8 mouse cellular contexts compared by ENCODE assay signal in genomic region chr7:27653681-27654437, GRCm38 (mm10). TPM values are rescaled to one million over a fixed set of nuclear protein-coding genes. Genes with fewer than 3 reads are reported as not detected.
DNase-seq lines count a peak whose midpoint lies in the region; ATAC-seq and TF ChIP-seq lines count a peak whose summit lies in the region.

Gene Ttc9b (plus strand): TSS chr7:27653915.

- intact Hi-C loops in left cerebral cortex, postnatal 14 days (cut with DNase I), result loop anchor here (2.0 to 5.0 kb wide), 2 partner anchors 31 to 62 kb away; partner anchors contain the start of gene Akt2

- no peak for TF ChIP-seq POLR2A in kidney, adult 2 months (IDR thresholded peaks at IDR 0.05; ENCODE audit: low read depth, low read length)
- no peak for TF ChIP-seq POLR2A in thymus, adult 2 months (IDR thresholded peaks at IDR 0.05; ENCODE audit: control insufficient read depth, extremely low read depth, insufficient read depth, low read length, poor library complexity)

- DNase-seq in kidney, adult 2 months, result peak; percentile 18
- no peak for DNase-seq in kidney, adult 8-10 months
- DNase-seq in hindbrain, postnatal 0 days (ENCODE audit: low spot score), result peak; percentile 91
- DNase-seq in left cerebral cortex, postnatal 14 days (ENCODE audit: low spot score in 2 of 2), result peak; percentile 79 to 84
- peak; percentile 90 for DNase-seq in midbrain, postnatal 0 days (ENCODE audit: low spot score)
- DNase-seq in thymus, adult 2 months, result peak; percentile 51

- no peak within 1 kb of the TSS for H3K4me3 ChIP-seq in kidney, adult 2 months (ENCODE audit: insufficient read depth, low read depth, low read length)
- peak within 1 kb of the TSS; percentile 69 for H3K4me3 ChIP-seq in forebrain, embryonic 13.5 days
- peak within 1 kb of the TSS; percentile 55 for H3K4me3 ChIP-seq in hindbrain, postnatal 0 days (ENCODE audit: low read length)
- peak within 1 kb of the TSS; percentile 61 for H3K4me3 ChIP-seq in midbrain, postnatal 0 days (ENCODE audit: low read depth, low read length)
- H3K4me3 ChIP-seq in thymus, adult 2 months (ENCODE audit: control insufficient read depth, insufficient read depth, low read length), result no peak within 1 kb of the TSS

- H3K4me1 ChIP-seq in kidney, adult 2 months (ENCODE audit: control insufficient read depth, insufficient read depth, low read length), result no peaks in the 10 kb centered on the region
- peaks cover 32% of the 10 kb centered on the region for H3K4me1 ChIP-seq in forebrain, embryonic 13.5 days
- no peaks in the 10 kb centered on the region for H3K4me1 ChIP-seq in hindbrain, postnatal 0 days (ENCODE audit: insufficient read depth, low read length)
- 0 out of 2 replicates have a peak, but pooled peaks cover 4% of the 10 kb centered on the region for H3K4me1 ChIP-seq in midbrain, postnatal 0 days (ENCODE audit: insufficient read depth, low read length)
- no peaks in the 10 kb centered on the region for H3K4me1 ChIP-seq in thymus, adult 2 months (replicated peaks; ENCODE audit: control insufficient read depth, insufficient read depth, low read length)

- peak; percentile 42; the same call in 1 of the 2 replicates for ATAC-seq in cerebellum, adult (ENCODE audit: insufficient number of reproducible peaks, low FRiP score, low TSS enrichment)
- peak; percentile 80 for ATAC-seq in forebrain, embryonic 13.5 days
- peak; percentile 76 for ATAC-seq in hindbrain, postnatal 0 days
- ATAC-seq in midbrain, postnatal 0 days (ENCODE audit: low FRiP score), result peak; percentile 75

- H3K9me3 ChIP-seq in forebrain, embryonic 13.5 days (replicated peaks), result no peaks in the 10 kb centered on the region
- H3K9me3 ChIP-seq in hindbrain, postnatal 0 days (ENCODE audit: low read length), result no peaks in the 10 kb centered on the region
- H3K9me3 ChIP-seq in midbrain, postnatal 0 days (ENCODE audit: low read length), result no peaks in the 10 kb centered on the region

- H3K4me2 ChIP-seq in forebrain, embryonic 13.5 days, result peak within 1 kb of the TSS; percentile 87
- H3K4me2 ChIP-seq in hindbrain, postnatal 0 days (ENCODE audit: low read depth, low read length), result peak within 1 kb of the TSS; percentile 62
- peak within 1 kb of the TSS; percentile 59 for H3K4me2 ChIP-seq in midbrain, postnatal 0 days (ENCODE audit: low read depth, low read length, poor library complexity, severe bottlenecking)

- 4% methylated on average over 61 of the region's 62 CpGs for WGBS in kidney, adult 2 months
- WGBS in forebrain, embryonic 13.5 days, result under 1% methylated on average over 44 of the region's 62 CpGs
- WGBS in hindbrain, postnatal 0 days, result 2% methylated on average over 54 of the region's 62 CpGs
- WGBS in midbrain, postnatal 0 days, result 1% methylated on average over 52 of the region's 62 CpGs
- whole genome bisulfite sequencing in thymus, adult 2 months, result 7% methylated on average over 59 of the region's 62 CpGs

- no peak within 1 kb of the TSS for H3K27ac ChIP-seq in kidney, adult 2 months (ENCODE audit: insufficient read depth, low read depth, low read length)
- H3K27ac ChIP-seq in forebrain, embryonic 13.5 days, result peak within 1 kb of the TSS; percentile 93
- H3K27ac ChIP-seq in hindbrain, postnatal 0 days, result peak within 1 kb of the TSS; percentile 92
- peak within 1 kb of the TSS; percentile 90 for H3K27ac ChIP-seq in midbrain, postnatal 0 days (ENCODE audit: low read depth, low read length)
- no peak within 1 kb of the TSS for H3K27ac ChIP-seq in thymus, adult 2 months (ENCODE audit: control insufficient read depth, insufficient read depth, low read length)

- peaks cover 2% of the 10 kb centered on the region; the same call in 1 of the 2 replicates for H3K27me3 ChIP-seq in kidney, adult 2 months (replicated peaks; ENCODE audit: control insufficient read depth, insufficient read depth, low read length)
- peaks cover 24% of the 10 kb centered on the region for H3K27me3 ChIP-seq in forebrain, embryonic 13.5 days
- H3K27me3 ChIP-seq in hindbrain, postnatal 0 days (ENCODE audit: insufficient read depth, low read length), result no peaks in the 10 kb centered on the region
- H3K27me3 ChIP-seq in midbrain, postnatal 0 days (ENCODE audit: insufficient read depth, low read length), result no peaks in the 10 kb centered on the region
- peaks cover 5% of the 10 kb centered on the region; the same call in 1 of the 2 replicates for H3K27me3 ChIP-seq in thymus, adult 2 months (ENCODE audit: control insufficient read depth, insufficient read depth, low read length)

- no peak for TF ChIP-seq CTCF in kidney, adult 2 months (conservative IDR thresholded peaks at IDR 0.05; ENCODE audit: insufficient read depth, insufficient read length, low read depth, low read length)
- peak; percentile 49 for TF ChIP-seq CTCF in hindbrain, postnatal 0 days (IDR thresholded peaks at IDR 0.05; ENCODE audit: low read depth)
- TF ChIP-seq CTCF in midbrain, postnatal 0 days (IDR thresholded peaks at IDR 0.05), result peak; percentile 66
- TF ChIP-seq CTCF in thymus, adult 2 months (IDR thresholded peaks at IDR 0.05; ENCODE audit: borderline replicate concordance, control insufficient read depth, extremely low read depth, insufficient read depth, low read length, poor library complexity), result no peak

- H3K36me3 ChIP-seq in kidney, adult 2 months (ENCODE audit: control insufficient read depth, insufficient read depth, low read length), result no peaks in the 10 kb centered on the region
- H3K36me3 ChIP-seq in forebrain, embryonic 13.5 days (ENCODE audit: poor library complexity, severe bottlenecking), result peaks cover 37% of the 10 kb centered on the region
- H3K36me3 ChIP-seq in hindbrain, postnatal 0 days (ENCODE audit: insufficient read depth, low read length), result peaks cover 17% of the 10 kb centered on the region; the same call in 1 of the 2 replicates
- peaks cover 23% of the 10 kb centered on the region for H3K36me3 ChIP-seq in midbrain, postnatal 0 days (ENCODE audit: insufficient read depth, low read length)
- H3K36me3 ChIP-seq in thymus, adult 2 months (ENCODE audit: control insufficient read depth, insufficient read depth, low read length), result no peaks in the 10 kb centered on the region

- H3K9ac ChIP-seq in forebrain, embryonic 13.5 days, result peak within 1 kb of the TSS; percentile 90
- H3K9ac ChIP-seq in hindbrain, postnatal 0 days (replicated peaks; ENCODE audit: low read length), result peak within 1 kb of the TSS; percentile 82
- H3K9ac ChIP-seq in midbrain, postnatal 0 days (replicated peaks; ENCODE audit: low read length, poor library complexity, severe bottlenecking), result peak within 1 kb of the TSS; percentile 84

RNA-seq across cellular contexts. Expression of gene Ttc9b, which starts in this region (rescaled TPM):
- not detected in 2 replicates for polyA plus RNA-seq in kidney, adult 2 months (2012; rRNA removed)
- 37.3 and 42.7 TPM in 2 replicates for polyA plus RNA-seq in forebrain, embryonic 13.5 days (2015; fragmentation: Nextera tagmentation; extraction: Ambion mirVana)
- total RNA-seq in hindbrain, postnatal 0 days (2014; rRNA removed), result 104 and 132 TPM in 2 replicates
- polyA plus RNA-seq in hindbrain, postnatal 0 days (2015; fragmentation: Nextera tagmentation; extraction: Ambion mirVana), result 124 and 127 TPM in 2 replicates
- 100 to 1,000 TPM; 158 to 159 TPM for total RNA-seq in left cerebral cortex, postnatal 14 days (2021)
- total RNA-seq in midbrain, postnatal 0 days (2014; rRNA removed), result 111 and 114 TPM in 2 replicates
- 125 and 133 TPM in 2 replicates for polyA plus RNA-seq in midbrain, postnatal 0 days (2015; fragmentation: Nextera tagmentation; extraction: Ambion mirVana)
- polyA plus RNA-seq in thymus, adult 2 months (2012; rRNA removed), result 0.05 TPM in 1 of 2 replicates, not detected in the other

Comparison
In these comparisons a context has a peak if more than half of its experiments do, and no peak if none do; other contexts are left out.
1. RNA of gene Ttc9b (polyA plus RNA-seq): 125 to 133 TPM in midbrain, postnatal 0 days, 124 to 127 TPM in hindbrain, postnatal 0 days and 37.3 to 42.7 TPM in forebrain, embryonic 13.5 days; not detected in kidney, adult 2 months and 0.05 TPM in thymus, adult 2 months; every median in the first group is over 10 times any median in the second.
2. Peak in DNase-seq in kidney, adult 2 months; RNA of the gene not detected or under 1 TPM.
3. Peak in DNase-seq in thymus, adult 2 months; RNA of the gene not detected or under 1 TPM.
4. DNase-seq: peak in hindbrain, postnatal 0 days (single experiment), left cerebral cortex, postnatal 14 days (2 of 2) and midbrain, postnatal 0 days (single experiment); none in kidney, adult 8-10 months (0 of 2).
5. H3K27ac ChIP-seq: peak in forebrain, embryonic 13.5 days (single experiment), hindbrain, postnatal 0 days (single experiment) and midbrain, postnatal 0 days (single experiment); none in kidney, adult 2 months (single experiment) and thymus, adult 2 months (single experiment).
6. H3K4me3 ChIP-seq: peak in forebrain, embryonic 13.5 days (single experiment), hindbrain, postnatal 0 days (single experiment) and midbrain, postnatal 0 days (single experiment); none in kidney, adult 2 months (single experiment) and thymus, adult 2 months (single experiment).
7. CTCF ChIP-seq: peak in hindbrain, postnatal 0 days (single experiment) and midbrain, postnatal 0 days (single experiment); none in kidney, adult 2 months (single experiment) and thymus, adult 2 months (single experiment).
8. Peak in every context shown above with its lines, with median percentiles within 50 percentile points of each other: ATAC-seq, H3K4me2 ChIP-seq and H3K9ac ChIP-seq.